Mouse (Mus musculus) kidney, postnatal 25 days (tissue): ENCODE results near the gene Wdr46.

Experiments used
- DNase-seq, 2 experiments: peaks; one replicate each; pipeline ENCODE4 v3.0.0; 2021; ENCODE audit warnings: mixed read lengths in 2 of 2

Gene Wdr46

DNA sequence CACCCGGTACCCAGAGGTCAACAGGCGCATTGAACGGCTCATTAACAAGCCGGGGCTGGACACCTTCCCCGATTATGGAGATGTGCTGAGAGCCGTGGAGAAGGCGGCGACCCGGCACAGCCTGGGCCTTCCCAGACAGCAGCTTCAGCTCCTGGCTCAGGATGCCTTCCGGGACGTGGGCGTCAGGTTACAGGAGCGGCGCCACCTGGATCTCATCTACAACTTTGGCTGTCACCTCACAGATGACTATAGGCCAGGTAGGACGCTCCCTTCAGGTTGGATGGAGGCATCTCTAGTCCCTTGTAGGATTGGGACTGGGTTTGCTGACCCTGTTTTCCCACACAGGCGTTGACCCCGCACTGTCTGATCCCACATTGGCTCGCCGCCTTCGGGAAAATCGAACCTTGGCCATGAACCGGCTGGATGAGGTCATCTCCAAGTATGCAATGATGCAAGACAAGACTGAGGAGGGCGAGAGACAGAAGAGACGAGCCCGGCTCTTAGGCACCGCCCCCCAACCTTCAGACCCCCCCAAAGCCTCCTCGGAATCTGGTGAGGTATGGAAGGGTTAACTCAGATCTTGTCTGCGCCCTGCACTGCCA is 28.5 kb upstream of the Wdr46 start:
- DNase-seq = no peak

DNA sequence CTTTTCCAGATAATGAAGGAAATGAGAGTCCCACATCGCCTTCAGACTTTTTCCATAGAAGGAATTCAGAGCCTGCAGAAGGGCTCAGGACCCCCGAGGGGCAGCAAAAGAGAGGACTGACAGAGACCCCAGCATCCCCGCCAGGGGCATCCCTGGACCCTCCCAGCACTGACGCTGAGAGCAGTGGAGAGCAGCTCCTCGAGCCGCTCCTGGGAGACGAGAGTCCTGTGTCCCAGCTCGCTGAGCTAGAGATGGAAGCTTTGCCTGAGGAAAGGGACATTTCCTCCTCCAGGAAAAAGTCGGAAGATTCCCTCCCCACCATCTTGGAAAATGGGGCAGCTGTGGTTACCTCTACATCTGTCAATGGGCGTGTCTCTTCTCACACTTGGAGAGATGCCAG is 27.2 kb upstream of the Wdr46 start:
- DNase-seq = no peak

DNA sequence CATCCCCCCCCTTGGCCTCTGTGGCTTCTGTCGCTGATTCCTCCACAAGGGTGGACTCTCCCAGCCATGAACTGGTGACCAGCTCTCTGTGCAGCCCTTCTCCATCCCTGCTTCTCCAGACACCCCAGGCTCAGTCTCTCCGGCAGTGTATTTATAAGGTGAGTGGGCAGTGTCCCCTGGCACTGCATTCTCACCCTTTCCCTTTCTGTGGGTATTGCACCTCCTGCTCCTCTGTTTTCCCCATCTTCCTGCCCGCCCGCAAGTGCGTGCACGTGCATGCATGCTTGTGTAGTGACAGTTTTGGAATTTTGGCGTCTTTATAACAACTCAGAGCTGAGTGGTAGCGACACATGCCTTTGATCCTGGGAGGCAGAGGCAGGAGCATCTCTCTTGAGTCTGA is 26.6 kb upstream of the Wdr46 start:
- DNase-seq = no peak

DNA sequence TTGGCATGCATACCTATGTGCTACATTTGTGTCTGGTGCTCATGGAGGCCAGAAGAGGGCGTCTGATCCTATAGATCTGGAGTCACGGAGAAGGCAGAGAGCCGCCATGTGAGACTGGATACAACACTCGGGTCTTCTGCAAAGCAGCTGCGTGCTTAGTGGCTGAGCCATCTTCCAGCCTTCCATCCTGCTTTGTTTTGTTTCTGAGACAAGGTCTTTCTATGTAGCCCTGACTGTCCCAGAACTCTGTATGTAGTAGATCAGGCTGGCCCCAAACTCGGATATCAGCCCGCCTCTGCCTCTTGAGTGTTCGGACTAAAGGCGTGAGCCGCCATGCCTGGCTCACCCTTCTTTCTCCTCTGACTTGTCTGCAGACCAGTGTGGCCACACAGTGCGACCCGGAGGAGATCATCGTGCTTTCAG is 25.5 kb upstream of the Wdr46 start:
- DNase-seq = no peak

DNA sequence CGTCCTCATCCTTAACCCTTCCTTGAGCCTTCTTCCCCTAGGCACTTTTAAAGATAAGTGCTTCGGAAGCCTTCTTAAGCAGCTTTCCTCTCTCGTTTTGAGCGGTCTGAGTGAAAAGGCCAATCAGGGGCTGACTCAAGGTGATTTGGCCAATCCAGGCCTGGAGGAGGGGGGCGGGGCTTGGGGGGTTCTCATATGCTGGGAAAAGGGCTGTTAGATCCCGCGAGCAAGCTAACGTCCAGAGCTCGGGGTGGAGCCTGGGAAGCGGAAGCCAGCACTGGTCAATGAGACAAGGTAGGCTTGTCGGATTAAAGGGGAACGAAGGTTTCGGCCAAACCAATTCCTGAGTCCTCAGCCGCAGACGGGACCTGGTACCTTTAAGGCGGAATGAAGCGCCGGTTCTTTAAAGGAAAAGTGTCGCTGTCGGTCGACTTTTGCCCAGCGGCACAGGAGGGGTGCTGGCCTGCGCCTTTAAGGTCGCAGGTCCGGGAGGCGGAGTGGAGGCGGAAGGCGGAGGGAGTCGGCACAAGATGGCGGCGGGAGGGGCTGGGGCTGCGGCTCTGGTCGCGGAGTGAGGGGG is 24.7 kb upstream of the Wdr46 start, which contains the start of the genes Tapbp and Zbtb22:
Gene Tapbp (plus strand): TSS at position 229 of the 580 bp plus-strand sequence.
Gene Zbtb22 (plus strand): TSS at position 234 of the 580 bp plus-strand sequence.
- DNase-seq = peak; percentile 98 to 99

DNA sequence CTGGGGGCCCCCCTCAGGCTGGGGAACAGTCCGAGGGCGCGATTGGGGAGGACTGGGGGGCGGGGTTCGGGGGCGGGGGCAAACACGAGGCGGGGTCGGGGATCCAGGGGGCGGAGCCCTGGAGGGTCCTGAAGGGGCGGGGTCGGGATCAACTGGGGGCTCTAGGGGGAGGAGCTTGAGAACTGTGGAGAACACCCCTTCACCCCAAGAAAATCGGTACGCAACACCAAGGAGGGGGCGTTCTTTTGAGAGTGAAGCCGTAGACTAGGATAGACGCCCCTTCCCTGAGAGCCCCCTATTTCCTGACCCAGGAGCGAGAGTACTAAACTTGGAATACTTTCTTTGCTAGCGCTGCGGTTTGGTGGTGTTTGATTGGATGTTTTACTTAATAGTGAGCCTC is 24.2 kb upstream of the Wdr46 start:
- no peak for DNase-seq

DNA sequence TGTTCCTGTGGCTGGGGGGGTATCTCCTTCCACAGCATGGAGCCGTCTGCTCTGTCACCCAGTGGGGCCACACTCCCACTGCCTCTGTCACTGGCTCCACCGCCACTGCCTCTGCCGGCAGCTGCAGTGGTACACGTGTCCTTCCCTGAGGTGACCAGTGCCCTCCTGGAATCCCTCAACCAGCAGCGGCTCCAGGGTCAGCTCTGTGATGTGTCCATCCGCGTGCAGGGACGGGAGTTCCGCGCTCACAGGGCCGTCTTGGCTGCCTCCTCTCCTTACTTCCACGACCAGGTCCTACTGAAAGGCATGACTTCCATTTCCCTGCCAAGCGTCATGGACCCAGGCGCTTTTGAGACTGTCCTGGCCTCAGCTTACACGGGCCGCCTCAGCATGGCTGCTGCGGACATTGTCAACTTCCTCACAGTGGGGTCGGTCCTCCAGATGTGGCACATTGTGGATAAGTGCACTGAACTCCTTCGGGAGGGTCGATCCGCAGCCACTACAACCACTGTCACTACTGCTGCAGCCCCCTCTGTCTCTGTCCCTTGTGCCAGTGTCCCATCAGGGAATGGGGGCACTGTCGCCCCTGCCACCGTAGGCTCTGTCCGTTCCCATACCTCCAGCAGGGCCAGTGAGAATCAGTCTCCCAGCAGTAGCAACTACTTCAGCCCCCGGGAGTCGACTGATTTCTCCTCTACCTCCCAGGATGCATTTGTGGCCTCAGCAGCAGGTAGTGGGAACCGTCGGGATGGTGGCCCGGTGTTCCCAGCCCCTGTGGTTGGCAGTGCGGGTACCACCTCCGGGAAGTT is 23.4 kb upstream of the Wdr46 start:
- peak in 1 of 2 experiments; percentile 62 for DNase-seq

DNA sequence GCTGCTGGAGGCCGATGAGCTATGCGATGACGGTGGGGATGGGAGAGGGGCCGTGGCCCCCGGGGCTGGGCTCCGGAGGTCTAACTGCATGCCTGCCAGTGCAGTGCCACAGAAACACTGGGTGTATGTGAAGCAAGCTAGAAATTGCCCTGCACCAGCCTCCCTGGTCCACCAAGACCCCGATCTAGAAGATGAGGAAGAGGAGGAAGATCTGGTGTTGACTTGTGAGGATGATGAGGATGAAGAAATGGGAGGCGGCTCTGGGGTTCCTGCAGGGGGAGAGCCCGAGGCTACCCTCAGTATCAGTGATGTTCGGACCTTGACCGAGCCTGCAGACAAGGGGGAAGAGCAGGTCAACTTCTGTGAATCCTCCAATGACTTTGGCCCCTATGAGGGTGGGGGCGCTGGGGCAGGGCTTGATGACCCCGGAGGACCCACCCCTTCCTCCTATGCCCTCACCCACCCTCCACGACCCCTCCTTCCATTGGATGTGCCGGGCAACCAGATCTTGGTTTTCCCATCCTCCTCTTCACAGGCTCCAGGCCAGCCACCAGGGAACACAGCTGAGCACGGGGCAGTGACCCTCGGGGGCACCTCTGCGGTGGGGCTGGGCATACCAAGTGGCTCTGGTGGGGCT is 22.7 kb upstream of the Wdr46 start:
- DNase-seq = peak in 1 of 2 experiments; percentile 38

DNA sequence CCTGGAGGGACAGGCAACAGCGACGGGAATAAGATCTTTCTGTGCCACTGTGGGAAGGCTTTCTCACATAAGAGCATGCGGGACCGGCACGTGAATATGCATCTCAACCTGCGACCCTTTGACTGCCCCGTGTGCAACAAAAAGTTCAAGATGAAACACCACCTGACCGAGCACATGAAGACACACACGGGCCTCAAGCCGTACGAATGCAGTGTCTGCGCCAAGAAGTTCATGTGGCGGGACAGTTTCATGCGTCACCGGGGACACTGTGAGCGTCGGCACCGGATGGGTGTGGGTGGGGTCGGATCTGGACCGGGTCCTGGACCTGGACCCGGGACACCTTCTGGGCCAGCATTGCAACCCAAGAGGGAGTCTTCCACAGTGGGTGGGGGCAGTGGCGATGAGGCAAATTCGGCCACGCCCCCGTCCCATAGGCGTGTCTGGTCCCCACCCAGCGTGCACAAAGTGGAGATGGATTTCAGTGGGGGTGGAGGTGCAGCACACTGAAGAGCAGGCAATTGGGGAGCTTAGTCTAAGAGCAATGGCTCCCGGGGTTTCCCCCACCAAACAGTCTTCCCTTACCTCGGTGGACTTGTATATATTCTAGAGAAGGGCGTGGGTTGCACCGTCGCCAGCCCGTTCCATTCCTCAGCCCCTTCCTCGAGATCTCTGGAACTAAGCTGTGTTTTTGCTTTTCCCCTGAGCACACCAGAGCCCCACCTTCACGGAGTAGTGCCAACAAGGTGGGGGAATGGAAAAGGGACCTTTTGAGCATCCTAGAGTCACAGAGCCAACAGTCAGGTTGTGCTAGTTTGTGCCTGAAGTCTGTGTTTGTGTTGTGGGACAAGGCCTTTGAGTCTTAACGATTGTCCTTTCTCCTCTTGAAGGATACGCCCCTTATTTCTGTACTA is 21.9 kb upstream of the Wdr46 start:
- peak in 1 of 2 experiments; percentile 54 for DNase-seq

DNA sequence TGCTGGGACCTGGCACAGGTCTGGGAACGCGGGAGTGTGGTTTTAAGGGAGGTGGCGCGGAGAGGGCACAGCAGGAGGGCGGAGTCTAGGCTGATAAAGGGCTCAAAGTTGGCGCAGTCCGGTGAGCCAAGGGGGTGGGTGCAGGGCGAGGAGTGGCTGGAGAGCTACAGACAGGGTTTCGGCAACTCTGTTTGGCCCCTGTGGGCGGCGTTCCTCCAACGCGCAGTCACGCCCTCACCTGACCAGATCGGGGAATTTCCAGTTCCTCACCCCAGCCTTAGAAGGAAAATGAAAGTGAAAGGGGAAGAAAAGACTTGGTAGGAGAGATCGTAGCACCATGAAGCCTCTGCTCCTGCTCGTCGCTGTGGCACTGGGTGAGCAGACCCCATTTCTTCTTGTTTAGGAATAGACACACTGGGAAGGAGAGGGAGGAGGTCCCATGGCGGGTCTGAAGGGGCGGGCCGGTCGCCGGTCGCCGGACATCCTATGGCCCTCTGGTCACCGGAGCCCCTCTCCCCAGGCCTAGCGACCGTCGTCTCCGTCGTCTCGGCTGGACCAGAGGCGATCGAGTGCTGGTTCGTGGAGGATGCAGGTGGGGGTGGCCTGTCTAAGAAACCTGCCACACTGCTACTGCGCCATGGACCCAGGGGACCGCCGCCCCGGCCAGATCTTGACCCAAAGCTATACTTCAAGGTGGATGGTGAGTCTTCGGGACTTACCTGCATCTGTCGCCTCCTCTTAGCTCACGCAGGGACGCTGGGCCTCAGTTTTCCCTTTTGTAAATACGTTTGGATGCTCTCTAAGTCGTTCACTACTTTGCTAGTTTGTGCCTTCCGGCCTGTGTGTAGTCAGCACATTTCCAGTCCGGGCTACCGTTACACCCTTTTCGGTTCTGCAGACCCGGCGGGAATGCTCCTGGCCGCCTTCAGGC is 20.8 kb upstream of the Wdr46 start:
- DNase-seq = peak; percentile 87 to 95

DNA sequence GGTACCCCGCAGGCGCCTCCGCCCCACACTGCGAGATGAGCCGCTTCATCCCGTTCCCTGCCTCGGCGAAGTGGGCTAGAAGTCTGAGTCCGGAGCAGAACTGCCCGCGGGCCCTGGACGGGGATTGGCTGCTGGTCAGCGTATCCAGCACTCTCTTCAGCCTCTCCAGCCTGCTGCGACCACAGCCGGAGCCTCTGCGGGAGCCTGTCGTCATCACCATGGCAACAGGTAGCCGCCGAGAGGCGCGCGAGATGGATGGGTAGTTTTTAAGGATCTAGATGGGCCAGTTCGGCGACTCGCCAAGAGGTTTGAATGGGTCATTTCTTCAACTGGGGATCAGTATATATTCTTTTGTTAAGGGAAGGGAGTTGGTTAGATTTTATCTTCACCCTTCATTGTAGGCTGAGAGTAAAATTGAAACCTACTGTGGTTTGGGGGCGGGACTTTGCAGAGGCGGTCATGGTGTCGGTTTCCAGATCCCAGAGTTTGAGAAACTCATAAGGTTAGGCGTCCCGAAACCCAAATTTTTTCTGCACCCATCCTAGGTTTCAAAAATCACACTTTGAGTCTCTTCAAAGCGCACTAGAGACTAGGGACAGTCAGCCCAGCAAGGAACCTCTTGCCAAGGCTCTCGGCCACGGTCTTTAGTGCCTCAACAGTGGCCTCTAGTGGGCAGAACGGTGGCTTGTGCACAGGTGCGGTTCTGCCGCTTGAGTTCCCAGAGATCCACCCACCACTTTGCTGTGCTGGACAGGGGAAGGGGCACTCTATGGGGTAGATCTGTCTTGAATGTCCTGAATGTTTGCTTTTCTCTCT is 20.0 kb upstream of the Wdr46 start:
- peak; percentile 92 to 96 for DNase-seq

DNA sequence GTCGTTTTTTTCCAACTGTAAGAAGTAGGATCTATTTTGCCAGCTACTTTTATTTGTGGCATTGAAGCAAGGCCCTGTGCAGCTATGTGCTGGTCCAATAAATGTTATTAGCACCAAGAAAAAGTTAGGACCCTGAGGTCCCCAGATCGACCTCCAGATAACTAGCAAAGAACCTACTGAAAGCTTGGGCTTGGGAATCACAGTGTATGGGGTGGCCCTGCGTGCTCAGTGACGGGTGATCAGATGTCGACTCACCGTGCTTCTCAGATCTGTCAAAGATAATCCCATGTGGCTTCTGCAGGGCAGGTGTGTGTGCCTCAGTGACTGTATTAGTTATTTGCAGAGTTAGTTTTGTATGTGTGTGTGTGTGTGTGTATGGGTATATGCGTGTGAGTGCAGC is 19.1 kb upstream of the Wdr46 start:
- peak in 1 of 2 experiments; percentile 38 for DNase-seq

DNA sequence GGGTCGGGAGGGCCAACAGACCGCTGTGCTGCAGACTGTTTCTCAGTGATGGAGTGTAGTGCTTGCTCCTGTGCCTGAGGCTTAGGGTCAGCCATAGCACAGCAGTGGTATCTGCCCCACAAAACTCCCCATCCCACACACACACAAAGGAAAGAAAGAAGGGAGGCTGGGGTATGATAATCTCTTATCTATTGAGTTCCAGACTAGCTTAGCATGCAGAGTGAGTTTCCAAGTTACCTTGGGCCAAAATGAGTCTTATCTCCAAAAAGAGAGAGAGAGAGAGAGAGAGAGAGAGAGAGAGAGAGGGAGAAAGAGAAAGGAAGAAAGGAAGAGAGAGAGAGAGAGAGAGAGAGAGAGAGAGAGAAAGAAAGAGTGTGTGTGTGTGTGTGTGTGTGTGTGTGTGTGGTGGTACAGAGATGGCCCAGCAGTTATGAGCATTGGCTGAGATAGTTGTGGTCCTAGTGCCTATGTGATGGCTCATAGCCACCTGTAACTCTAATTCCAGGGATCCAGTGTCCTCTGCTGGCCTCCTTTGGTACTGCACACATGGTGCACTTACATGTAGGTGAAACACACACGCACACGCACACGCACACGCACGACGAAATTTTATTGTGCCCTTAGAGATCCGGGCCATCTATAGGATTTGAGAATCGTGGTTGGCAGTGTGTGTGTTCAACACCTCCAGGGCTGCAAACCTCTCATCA is 15.7 kb upstream of the Wdr46 start:
- peak; percentile 50 to 69 for DNase-seq

DNA sequence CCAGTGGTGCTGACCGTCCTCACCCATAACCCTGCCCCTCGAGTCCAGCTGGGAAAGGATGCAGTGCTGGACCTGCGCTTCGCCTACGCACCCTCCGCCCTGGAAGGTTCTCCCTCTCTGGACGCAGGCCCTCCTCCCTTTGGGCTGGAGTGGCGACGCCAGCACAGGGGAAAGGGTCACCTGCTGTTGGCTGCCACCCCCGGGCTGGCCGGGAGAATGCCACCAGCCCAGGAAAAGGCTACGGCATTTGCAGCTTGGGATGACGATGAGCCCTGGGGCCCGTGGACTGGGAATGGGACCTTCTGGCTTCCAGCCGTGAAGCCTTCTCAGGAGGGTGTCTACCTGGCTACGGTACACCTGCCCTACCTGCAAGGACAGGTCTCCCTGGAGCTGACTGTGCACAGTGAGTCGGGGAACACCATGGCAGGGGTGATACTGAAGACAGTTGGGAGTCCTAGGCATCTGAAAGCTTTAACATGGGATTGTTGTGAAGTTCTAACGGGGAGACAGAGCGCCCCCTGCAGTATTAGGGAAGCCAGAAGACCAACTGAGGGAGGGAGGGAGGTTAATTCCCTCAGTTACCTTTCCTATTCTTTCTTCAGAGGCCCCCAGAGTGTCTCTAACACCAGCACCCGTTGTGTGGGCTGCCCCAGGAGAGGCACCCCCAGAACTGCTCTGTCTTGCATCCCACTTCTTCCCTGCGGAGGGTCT is 14.9 kb upstream of the Wdr46 start:
- DNase-seq = peak in 1 of 2 experiments; percentile 45

DNA sequence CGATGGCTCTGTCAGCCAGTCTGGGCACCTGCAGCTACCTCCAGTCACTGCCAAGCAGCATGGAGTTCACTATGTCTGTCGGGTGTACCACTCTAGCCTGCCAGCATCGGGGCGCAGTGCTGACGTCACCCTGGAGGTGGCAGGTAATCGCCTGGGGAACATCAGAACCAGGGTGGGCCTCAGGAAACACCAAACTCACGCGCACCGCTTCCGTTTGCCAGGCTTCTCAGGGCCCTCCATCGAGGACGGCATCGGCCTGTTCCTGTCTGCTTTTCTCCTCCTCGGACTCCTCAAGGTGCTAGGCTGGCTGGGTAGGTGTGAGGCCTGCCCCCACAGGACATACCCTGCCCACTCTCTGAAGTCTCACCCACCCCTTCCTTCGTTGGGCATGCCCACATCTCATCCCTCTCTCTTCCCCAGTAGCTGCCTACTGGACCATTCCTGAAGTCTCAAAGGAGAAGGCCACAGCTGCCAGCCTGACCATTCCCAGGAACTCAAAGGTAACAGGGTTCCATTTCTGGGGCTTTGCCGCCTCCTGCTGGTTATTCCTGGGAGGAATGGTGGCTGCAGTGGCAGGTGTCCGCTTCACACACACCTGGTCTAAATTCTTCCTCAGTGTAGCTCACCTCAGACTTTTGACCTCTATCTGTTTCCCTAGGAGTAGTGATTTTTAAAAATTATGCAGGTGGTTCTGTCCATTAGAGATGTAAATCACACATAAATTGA is 14.1 kb upstream of the Wdr46 start:
- DNase-seq = peak; percentile 49 to 56

DNA sequence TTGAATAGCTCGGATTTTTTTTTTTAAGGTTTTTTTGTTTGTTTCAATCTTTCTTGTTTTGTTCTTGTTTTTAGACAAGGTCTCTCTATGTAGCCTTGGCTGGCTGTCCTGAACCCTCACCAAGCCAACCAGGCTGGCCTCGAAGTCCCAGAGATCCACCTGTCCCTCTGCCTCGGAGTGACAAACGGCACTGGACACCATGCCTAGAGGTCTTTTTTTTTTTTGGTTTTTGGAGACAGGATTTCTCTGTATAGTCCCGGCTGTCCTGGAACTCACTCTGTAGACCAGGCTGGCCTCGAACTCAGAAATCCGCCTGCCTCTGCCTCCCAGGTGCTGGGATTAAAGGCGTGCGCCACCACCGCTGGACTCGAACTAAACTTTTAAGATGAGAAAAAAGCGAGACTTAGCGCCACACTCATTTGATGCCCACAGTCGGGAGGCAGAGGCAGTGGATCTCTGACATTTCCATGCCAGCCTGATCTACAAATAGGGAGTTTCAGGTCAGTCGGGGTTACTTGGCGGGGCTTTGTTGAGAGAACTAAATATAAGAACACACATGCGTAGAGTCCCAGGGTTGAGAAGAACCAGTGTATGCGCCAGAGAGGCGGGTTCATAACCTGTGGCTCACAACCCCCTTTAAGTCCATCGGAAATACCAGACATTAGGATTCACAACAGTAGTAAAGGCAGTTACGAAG is 12.1 kb upstream of the Wdr46 start:
- DNase-seq = peak in 1 of 2 experiments; percentile 24
